Mouse (Mus musculus) kidney, adult 8-10 months (tissue): ENCODE measurements at regions not wholly inside any gene's neighbourhood (a gene's known extent, or its start where the extent isn't known, plus 50 kb on each side); places are given as distances from the start of the nearest gene placed in this dataset.

Experiments used
- DNase-seq, 2 experiments: peaks; one replicate each; pipeline ENCODE4 v3.0.0; 2022

- no peak for DNase-seq
These were observed 103.2 kb upstream of the Jun start for GRCm38 (mm10) chr4:95155178-95155577.

- no peak for DNase-seq
These were observed 103.8 kb upstream of the Jun start for GRCm38 (mm10) chr4:95155796-95156195.

- DNase-seq: peak in 1 of 2 experiments; percentile 42
These were observed 104.6 kb upstream of the Jun start for GRCm38 (mm10) chr4:95156451-95157271.

- DNase-seq: no peak
These were observed 105.8 kb upstream of the Jun start for GRCm38 (mm10) chr4:95157653-95158430.

GRCm38 (mm10) chr4:95158632-95159424, 106.8 kb upstream of the Jun start:
- DNase-seq: no peak

- DNase-seq: no peak
These were observed 107.8 kb upstream of the Jun start for GRCm38 (mm10) chr4:95159821-95160220.

GRCm38 (mm10) chr4:95160465-95160864, 108.4 kb upstream of the Jun start:
- DNase-seq: no peak

- peak; percentile 91 to 94 for DNase-seq
These were observed 109.1 kb upstream of the Jun start for GRCm38 (mm10) chr4:95160912-95161669.

- no peak for DNase-seq
These were observed 109.6 kb upstream of the Jun start for GRCm38 (mm10) chr4:95161670-95162020.

- DNase-seq: no peak
These were observed 110.5 kb upstream of the Jun start for GRCm38 (mm10) chr4:95162386-95163090.

GRCm38 (mm10) chr4:95163403-95163802, 111.4 kb upstream of the Jun start:
- no peak for DNase-seq

- DNase-seq: no peak
These were observed 114.5 kb upstream of the Jun start for GRCm38 (mm10) chr4:95166503-95166902.

- DNase-seq: no peak
These were observed 115.2 kb upstream of the Jun start for GRCm38 (mm10) chr4:95167216-95167615.

GRCm38 (mm10) chr4:95169702-95170101, 117.7 kb upstream of the Jun start:
- no peak for DNase-seq

GRCm38 (mm10) chr4:95177753-95178152, 125.7 kb upstream of the Jun start:
- no peak for DNase-seq

- DNase-seq: no peak
These were observed 126.4 kb upstream of the Jun start for GRCm38 (mm10) chr4:95178467-95178866.

GRCm38 (mm10) chr4:95178900-95179299, 126.9 kb upstream of the Jun start:
- DNase-seq: no peak

GRCm38 (mm10) chr4:95180446-95180845, 128.4 kb upstream of the Jun start:
- no peak for DNase-seq

GRCm38 (mm10) chr4:95180999-95181398, 129.0 kb upstream of the Jun start:
- no peak for DNase-seq

- peak; percentile 33 to 36 for DNase-seq
These were observed 132.2 kb upstream of the Jun start for GRCm38 (mm10) chr4:95184180-95184579.

GRCm38 (mm10) chr4:95185113-95185915, 133.3 kb upstream of the Jun start:
- DNase-seq: no peak
